Mouse (Mus musculus) NIH3T3 (cell line): ENCODE data around the gene Golga1.
A peak's percentile ranks its signal among the peaks of the same experiment; 100 is the strongest.
"Not testable (repeated sequence)": the region's sequence is repeated elsewhere in the genome, so short reads cannot be mapped to it uniquely, and the experiment has no call there.

Experiments
- DNase-seq: peaks from one replicate; pipeline ENCODE4 v3.0.0-alpha.2; 2012; ENCODE audit warnings: low read depth

Gene Golga1

GRCm38 (mm10) chr2:39065400-39065987 is at the start of gene Golga1:
TSS of gene Golga1 (minus strand) at chr2:39065541.
- peak; percentile 96 for DNase-seq

- DNase-seq, result no peak
These were observed 48.8 kb upstream of the Golga1 start for GRCm38 (mm10) chr2:39114093-39114492.

- DNase-seq, result no peak
These were observed 45.2 kb upstream of the Golga1 start for GRCm38 (mm10) chr2:39110514-39110913.

- peak; percentile 36 for DNase-seq
These were observed 44.4 kb upstream of the Golga1 start for GRCm38 (mm10) chr2:39109712-39110111.

GRCm38 (mm10) chr2:39099951-39100350 is 34.6 kb upstream of the Golga1 start:
- not testable (repeated sequence) for DNase-seq

GRCm38 (mm10) chr2:39097993-39098392 is 32.7 kb upstream of the Golga1 start:
- peak; percentile 20 for DNase-seq

GRCm38 (mm10) chr2:39091966-39092365 is 26.6 kb upstream of the Golga1 start:
- peak; percentile 84 for DNase-seq

GRCm38 (mm10) chr2:39082706-39083105 is 17.4 kb upstream of the Golga1 start:
- no peak for DNase-seq

- no peak for DNase-seq
These were observed 5.3 kb upstream of the Golga1 start for GRCm38 (mm10) chr2:39070666-39071065.

GRCm38 (mm10) chr2:39069096-39069495 is 3.8 kb upstream of the Golga1 start:
- no peak for DNase-seq

GRCm38 (mm10) chr2:39064687-39065399 is 498 bp downstream of the Golga1 start:
- DNase-seq, result no peak

GRCm38 (mm10) chr2:39048515-39048914 is 16.8 kb downstream of the Golga1 start:
- no peak for DNase-seq

GRCm38 (mm10) chr2:39040215-39040614 is 25.1 kb downstream of the Golga1 start:
- no peak for DNase-seq

GRCm38 (mm10) chr2:39031611-39032010 is 33.7 kb downstream of the Golga1 start:
- DNase-seq, result no peak

GRCm38 (mm10) chr2:39020004-39020403 is 45.3 kb downstream of the Golga1 start:
- no peak for DNase-seq

GRCm38 (mm10) chr2:39016581-39016980 is 48.8 kb downstream of the Golga1 start:
- DNase-seq, result no peak

GRCm38 (mm10) chr2:39012768-39013279 is 52.5 kb downstream of the Golga1 start:
- DNase-seq, result no peak

- no peak for DNase-seq
These were observed 53.4 kb downstream of the Golga1 start for GRCm38 (mm10) chr2:39011971-39012370.

- DNase-seq, result no peak
These were observed 54.1 kb downstream of the Golga1 start for GRCm38 (mm10) chr2:39011264-39011663.

GRCm38 (mm10) chr2:39010144-39010543 is 55.2 kb downstream of the Golga1 start:
- DNase-seq, result not testable (repeated sequence)

- DNase-seq, result peak; percentile 51
These were observed 56.4 kb downstream of the Golga1 start for GRCm38 (mm10) chr2:39008954-39009365.

GRCm38 (mm10) chr2:39008350-39008851 is 56.9 kb downstream of the Golga1 start:
- no peak for DNase-seq

GRCm38 (mm10) chr2:39007865-39008264 is 57.5 kb downstream of the Golga1 start:
- peak; percentile 96 for DNase-seq
